Mouse (Mus musculus) left cerebral cortex, adult 8-10 months (tissue): Measurements from ENCODE around the gene Aldh1a3. TPM values are rescaled to one million over a fixed set of nuclear protein-coding genes. Genes with fewer than 3 reads are reported as not detected.

Experiments used
- DNase-seq, 2 experiments: peaks; one replicate each; pipeline ENCODE4 v3.0.0; 2022; ENCODE audit warnings: low spot score in 2 of 2
- microRNA-seq, 2 experiments: library from miRNA; unstranded; fragments of <30 nt; microRNA quantifications; one replicate each; pipeline ENCODE4 v1.2.0; 2022
- total RNA-seq, 4 experiments: library from RNA; stranded (reverse); gene quantifications; 2 replicates each; pipeline ENCODE4 v1.2.4; 2022

Gene Aldh1a3
- total RNA-seq, 4 experiments from 2014 or later, result 0.53 to 1.0 (median 0.90) TPM

DNA sequence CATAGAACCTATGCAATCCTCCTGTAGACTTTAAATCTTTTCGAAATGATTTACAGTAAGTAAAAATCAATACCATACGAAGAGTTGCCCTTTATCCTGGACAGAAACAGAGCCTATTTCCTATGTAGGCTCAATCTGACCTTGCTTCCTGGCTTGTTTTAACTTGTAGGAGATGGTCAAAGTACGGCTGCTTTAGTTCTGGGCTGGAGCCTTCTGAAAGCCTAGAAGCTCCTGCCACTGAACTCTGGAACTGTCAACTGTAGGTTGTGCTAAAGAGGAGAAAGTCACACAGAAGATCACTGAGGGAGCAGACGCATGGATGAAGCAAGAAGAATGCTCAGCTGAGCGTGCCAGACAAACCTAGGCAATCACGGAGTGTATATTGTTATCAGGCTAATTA lies 56.3 kb downstream of the Aldh1a3 start:
- no peak for DNase-seq

DNA sequence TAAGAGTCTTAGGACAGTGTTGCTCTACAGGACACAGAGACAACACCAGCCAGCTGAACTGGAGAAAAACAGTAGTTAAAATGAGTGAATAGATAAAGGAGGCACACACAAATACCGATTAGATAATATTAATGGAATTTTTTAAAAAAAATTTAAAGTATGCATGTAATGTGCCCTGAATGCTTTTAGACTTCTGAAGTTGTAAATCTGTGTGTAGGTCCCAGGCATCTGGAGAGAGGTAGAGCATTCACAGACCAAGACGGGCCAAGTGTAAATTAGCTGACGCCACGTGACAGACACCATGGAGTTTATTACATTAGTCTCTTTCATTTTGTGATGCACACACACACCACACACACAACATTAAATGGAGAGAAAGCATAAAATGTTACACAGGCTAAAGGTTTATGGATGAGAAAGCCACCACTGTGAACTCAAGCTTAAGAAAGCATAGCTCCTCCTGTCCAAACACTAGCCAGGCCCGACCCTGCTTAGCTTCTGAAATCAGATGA lies 57.3 kb downstream of the Aldh1a3 start:
- DNase-seq, result no peak

DNA sequence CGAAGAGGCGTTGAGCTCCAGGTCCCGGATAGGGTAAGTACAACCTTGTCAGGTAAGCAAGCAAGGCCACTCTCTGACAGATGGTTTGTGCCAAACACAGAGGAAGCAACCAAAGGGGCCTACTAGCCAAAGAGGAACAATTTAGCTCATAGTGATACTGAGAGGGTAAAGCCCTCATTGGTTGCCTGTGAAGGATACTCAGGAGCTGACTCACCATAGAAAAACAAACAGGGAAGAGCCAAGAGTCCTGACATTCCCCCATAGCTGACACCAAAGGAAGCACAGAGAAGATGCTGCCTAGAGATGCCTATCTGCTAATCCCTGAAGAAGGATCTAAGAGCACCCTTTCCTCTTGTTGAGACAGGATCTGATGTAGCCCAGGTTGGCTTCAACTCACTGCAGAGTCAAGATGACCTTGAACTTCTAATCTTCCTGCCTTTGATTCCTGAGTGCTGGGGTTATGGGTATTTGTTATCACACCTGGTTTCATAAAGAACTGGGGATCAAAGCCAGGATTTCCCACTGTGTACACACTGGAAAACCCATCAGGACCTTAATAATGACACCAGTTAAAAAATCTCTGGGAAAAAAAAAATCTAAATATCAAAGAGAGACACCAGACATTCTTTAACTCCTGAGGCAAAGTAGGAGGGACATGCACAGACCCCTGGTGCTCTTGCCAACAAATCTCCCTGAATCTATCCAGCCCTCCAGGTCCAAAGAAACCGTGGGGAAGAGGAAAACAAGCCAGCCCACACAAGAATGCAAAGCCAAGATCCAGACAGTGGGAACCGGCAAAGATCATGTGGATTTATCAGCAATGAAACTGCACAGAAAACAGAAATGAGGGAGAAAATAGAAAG lies 58.0 kb downstream of the Aldh1a3 start:
- DNase-seq, result no peak

DNA sequence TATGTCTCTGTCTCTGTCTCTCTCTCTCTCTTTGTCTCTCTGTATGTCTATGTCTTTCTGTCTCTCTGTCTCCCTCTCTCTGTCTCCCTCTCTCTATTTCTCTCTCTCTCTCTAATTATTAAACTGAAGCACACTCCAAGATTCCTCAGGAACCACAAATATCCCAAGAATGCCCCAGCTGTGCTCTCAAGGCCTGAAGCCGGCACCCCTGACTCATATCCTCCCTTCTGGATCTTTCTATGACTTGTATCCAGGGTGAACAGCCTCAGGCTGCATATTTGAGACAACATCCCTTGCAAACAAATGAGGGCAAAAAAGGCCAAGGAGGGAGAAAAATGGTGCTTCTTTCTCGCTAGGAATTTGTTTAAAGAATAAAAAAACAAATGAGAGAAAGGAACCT lies 61.4 kb downstream of the Aldh1a3 start, which contains the start of gene Gm10974:
Gm10974 (plus strand) TSS at position 2 of the 400 bp plus-strand sequence.
- DNase-seq, result no peak

DNA sequence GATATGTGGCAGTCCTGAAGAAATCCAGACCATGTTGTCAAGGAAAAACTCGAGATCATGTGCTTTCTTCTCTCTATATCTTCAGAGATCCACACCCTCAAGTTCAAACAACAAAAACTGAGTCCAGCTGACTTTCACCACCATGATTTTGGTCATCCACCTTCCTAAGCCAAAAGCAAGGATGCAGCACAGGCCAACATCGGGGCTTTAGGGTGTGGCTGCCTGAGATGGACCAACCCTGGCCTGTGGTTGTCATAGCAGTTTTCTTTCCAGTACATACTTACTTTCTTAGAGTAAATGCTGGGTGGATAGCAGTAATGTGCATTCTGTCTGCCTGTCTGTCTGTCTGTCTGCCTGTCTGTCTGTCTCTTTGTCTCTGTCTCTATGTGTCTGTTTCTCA lies 61.9 kb downstream of the Aldh1a3 start:
- DNase-seq, result no peak

DNA sequence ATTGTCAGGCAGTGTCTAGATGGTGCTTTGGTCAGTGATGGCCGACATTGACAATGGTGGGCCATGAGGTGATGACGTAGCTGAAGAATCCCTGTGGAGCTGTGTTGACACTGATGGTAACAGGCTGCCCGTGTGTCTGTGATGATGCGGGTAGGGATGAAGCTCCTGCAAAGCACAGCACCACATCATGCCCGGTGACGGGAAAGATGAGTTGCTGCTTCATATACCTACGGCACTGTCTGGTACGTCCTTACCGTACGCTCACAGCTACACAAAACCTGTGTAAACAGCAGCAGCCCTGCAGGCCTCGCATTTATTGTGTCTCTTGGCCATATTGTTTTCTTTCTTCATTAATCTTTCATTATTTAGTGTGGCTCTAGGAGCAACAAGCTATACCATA lies 62.8 kb downstream of the Aldh1a3 start:
- DNase-seq, result no peak

DNA sequence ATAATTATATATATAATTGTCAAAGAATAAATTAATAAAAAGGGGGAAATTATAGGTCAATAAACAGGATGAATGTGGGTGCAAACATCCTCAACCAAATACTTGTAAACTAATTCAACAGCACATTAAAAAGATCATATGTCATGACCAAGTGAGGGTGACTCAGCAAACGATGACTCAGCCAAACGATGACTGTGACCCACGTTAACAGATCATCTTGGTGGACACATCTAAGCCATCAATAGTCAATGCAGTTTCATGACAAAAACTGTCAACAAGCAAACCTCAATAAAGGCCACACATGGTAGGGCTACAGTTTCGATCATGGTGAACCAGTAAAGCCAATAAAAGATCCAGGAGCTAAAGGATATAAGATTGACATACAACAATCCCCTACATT lies 68.3 kb downstream of the Aldh1a3 start:
- DNase-seq, result no peak

DNA sequence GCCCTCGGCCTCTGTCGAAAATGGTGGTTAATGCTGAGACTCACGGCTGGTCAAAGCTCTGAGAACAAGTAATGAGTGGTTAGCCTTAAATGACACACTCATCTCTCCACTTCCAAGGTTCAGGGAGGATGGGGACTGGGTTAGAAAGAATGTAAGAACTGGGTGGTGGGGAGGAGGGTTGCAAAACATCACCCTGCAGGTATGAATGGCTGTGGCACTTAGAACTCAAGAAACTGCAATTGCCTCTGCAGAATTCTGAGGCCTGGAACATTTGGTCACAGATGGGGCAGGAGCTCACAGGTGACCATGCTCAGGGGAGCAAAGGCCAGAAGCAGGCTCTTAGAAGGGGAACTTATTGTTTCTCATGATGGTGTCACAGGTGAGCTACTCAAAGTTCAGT lies 68.9 kb downstream of the Aldh1a3 start:
- no peak for DNase-seq

DNA sequence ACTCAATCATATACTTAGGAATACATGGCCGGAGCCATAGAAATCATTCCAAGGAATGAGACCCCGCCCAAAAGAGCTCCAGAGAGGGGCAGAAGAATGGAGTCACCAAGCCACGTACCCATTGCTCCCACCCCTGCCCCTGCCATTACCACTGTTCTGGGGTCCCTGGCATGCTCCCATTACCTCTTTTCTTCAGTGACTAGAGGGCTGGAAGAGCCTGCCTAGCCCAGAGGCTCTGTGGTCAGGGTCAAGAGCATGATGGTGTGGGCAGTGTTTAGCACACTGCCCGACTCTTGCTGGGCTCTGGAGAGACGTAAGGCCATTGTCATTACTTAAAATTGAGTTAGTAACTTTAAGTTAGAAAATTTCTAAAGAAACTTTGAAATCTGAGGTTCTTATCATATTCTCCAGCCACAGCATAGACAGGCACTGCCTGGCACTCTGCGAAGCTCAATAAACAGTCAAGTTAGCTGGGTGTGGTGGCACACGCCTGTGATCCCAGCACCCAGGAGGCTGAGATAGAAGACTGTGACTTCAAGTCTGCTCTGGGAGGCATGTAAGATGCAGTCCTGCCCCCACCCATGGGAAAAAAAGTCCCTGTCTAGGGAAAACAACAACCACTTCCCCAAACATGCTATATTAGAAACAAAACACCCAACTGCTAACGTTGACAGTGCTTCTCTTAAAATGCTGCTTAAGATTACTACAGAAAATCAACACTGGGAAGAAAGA lies 71.4 kb downstream of the Aldh1a3 start:
- DNase-seq, result no peak

DNA sequence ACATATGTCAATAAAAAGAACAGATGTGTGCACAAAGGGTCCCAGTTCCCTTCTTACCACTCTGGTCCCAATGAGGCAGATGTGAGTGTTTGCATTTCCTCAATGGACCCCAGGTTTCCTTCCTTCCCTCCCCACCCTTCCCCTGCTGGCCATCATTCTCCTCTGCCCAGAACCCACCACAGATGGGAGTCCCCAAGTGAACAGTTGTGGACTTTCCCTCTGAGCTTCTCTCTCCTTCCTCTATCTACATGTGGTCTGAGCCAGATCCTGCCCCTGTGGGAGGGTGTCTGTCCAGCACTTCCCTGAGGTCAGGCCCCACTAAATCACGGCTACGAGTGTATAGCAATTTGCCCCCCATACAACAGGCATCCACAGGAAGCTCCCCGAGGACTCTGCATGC lies 72.4 kb downstream of the Aldh1a3 start:
- DNase-seq, result no peak

DNA sequence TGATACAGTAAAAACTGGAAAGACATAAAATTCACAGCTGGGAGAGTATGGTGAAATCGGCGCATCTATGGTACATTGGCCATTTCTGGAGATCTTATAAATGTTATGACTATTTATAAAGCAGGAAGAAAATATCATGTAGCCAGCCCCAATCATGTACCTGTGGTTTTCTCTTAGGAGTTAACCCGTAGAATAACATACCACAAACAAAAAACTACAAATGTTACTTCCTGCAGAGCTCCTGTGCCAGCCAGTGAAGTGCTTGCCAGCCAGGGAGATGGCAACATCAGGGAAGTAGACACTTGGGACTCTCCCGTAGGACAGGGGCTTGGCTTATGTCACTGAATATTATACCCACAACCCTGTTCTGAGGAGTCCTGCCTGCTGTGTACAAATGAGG lies 76.2 kb downstream of the Aldh1a3 start:
- no peak for DNase-seq

DNA sequence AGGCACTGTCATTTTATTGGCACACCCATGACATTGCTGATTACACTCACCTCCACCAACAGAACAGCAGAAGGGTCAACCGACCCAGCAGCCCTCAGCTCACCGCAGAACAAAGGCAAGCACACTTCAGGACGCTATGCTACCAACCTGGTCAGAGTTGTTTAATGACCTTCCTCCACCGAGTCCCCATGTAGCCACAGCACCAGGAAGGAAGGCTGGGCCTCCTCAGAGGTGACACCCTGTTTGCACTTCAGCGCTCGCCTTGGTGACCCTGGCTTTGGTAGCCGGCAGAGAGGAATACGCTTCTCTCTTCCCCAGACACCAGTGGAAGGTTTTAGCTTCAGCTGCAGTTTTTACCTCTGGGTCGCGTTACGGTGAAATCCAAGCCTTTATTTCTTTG lies 77.6 kb downstream of the Aldh1a3 start:
- DNase-seq, result no peak

DNA sequence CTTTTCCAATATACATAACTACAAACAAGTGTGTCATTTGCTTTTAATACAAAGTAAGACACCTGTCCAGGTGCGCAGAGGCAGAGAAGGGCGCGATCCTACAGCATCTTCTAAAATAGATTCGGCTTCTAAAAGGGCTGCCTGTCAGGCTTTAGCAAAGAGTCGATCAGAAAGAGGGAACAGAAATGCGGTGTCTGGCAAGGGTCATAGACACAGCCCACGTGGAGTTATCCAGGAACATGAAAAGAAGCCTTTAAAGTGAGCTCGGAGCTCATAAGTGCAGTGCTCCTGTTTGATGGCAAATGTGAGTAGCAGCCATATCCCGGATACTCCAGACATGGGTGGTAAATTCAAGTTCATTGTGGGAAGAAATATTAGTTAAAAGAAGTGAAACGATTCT lies 78.7 kb downstream of the Aldh1a3 start:
- DNase-seq, result no peak

DNA sequence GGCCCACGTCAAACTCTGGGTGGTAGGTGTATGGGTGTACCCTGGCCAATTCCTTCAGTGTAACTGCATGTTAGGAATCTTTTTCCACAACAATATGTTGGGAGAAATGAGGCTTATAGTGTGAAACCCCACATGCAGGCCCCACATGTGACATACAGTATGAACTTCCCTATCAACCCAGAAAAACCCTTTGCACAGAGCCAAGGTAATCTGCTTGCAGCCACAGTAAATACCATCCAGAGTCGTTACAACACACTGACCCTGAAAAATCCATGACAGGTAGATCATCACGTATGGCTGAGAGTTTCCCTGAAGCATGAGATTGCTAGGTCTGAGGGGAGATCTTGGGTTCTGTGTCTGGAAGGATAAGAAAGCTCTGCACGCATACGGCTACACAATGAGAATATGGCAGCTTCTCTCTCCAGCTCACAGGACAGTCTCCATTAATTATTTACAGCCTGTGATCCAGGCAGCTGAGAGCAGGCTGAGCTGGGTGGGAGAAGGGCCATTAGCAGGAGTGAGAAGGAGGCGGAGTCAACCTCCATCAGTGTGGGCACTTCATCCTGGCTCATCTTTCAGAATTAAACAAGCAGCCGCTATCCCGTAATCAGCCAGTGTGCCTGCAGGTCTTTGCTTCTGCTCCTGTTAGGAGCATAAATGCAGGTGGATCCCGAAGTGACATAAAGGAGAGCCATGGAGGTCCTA lies 80.2 kb downstream of the Aldh1a3 start:
- no peak for DNase-seq

DNA sequence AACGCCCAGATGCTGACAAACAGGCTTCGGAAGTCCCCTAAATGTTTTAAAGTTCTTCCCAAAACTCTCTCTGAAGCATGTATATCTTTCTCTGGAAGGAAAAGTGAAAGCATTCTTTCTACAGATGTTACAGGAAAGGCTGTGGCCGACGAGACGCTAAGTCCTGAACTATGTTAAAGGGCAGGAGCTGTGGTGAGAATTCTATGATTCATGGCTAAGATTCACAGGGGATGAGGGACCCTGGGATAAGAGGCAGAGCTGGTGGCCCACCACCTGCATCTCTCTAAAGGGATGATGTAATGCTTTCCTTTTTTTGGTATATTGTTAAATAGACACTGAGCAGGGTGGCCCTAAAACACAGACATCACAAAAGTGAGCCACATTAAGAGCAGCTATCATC lies 84.0 kb downstream of the Aldh1a3 start:
- DNase-seq, result no peak

DNA sequence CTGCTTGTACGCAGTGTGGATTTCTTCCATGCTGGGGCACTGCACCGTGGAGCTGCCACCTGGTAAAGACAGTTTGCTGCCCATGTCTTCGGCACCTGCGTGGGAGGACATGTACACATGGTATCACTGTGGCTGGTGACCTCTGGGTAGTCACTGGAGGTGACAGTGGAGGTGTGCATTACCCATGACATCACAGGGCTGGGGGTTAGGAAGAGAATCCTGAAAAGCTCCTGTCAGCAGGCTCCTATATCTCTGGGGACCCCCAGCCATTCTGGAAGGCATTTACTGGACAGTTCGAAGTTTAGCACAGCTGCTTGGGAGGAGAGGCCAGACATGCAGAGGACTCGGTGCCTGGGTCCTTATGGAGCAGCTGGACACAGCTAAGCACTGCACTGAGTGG lies 84.5 kb downstream of the Aldh1a3 start:
- DNase-seq, result no peak

DNA sequence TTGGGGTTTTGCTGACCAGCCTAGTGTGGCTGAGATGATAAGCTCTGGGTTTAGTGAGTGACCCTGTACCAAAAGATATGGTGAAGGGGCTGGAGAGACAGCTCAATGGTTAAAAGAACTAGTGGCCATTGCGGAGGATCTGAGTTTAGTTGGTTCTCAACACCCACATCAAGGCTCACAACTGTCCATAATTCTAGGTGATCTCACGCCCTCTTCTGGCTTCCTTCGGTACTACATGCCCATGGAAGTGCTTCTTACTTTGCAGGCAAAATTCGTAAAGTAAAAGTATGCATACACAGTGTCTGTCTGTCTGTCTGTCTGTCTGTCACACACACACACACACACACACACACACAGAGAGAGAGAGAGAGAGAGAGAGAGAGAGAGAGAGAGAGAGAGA lies 85.0 kb downstream of the Aldh1a3 start:
- DNase-seq, result no peak

Small RNA genes lying within 50 kb of the gene (microRNA-seq; reads per million reads assigned to microRNA genes)
- 0 reads per million in 2 experiments for gene Mir7057

Other genes starting within 250 kb of the Aldh1a3 start
- not detected for gene Gm10974, start 61.6 kb downstream of the Aldh1a3 start, total RNA-seq
- 1 to 10 TPM; 3.6 to 6.0 (median 5.2) TPM for gene Lrrk1, start 39.2 kb downstream of the Aldh1a3 start, total RNA-seq